Mouse (Mus musculus) fibroblast of lung, adult 2 months (primary cell): ENCODE measurements around the gene Rab5a.
A peak's percentile ranks its signal among the peaks of the same experiment; 100 is the strongest.

Source experiments
- DNase-seq: peaks from one replicate; pipeline ENCODE4 v3.0.0-alpha.2; 2011; ENCODE audit warnings: low read depth

The Rab5a gene

DNA sequence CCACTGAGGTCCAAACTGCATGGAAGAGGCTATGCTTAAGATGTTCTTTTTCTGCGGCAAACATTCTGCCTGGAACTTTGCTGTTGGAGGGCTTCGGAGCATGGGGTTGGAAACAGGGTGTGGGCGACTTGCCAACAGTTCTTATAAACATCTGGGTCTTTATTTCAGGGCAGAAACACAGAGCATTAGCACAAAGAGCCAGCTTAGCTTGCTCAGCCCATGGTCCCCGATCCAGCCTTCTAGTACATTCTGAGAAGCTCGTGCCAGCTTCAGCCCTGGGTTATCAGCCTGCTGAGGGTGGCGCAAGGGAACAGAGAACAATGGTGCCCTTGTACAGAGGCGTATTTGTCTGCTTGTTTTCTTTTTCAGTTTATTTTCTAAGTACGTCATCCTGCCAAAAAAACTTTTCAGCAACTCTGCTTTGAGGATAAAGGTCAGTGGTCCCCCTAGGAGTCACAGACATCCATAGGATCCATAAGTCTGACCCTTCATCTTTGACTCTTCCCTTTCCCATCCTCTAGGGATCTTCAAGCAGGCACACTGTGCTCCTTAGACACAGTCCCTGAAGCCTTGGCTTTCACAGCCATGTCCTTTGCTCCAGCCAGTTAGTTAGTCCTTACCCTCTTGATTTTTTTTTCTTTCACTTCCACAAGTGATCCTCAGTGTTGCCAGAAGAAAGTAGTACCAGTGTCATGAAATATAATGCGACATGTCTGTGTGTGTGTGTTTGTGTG, 64.7 kb downstream of the Rab5a start:
- DNase-seq: peak; percentile 58

DNA sequence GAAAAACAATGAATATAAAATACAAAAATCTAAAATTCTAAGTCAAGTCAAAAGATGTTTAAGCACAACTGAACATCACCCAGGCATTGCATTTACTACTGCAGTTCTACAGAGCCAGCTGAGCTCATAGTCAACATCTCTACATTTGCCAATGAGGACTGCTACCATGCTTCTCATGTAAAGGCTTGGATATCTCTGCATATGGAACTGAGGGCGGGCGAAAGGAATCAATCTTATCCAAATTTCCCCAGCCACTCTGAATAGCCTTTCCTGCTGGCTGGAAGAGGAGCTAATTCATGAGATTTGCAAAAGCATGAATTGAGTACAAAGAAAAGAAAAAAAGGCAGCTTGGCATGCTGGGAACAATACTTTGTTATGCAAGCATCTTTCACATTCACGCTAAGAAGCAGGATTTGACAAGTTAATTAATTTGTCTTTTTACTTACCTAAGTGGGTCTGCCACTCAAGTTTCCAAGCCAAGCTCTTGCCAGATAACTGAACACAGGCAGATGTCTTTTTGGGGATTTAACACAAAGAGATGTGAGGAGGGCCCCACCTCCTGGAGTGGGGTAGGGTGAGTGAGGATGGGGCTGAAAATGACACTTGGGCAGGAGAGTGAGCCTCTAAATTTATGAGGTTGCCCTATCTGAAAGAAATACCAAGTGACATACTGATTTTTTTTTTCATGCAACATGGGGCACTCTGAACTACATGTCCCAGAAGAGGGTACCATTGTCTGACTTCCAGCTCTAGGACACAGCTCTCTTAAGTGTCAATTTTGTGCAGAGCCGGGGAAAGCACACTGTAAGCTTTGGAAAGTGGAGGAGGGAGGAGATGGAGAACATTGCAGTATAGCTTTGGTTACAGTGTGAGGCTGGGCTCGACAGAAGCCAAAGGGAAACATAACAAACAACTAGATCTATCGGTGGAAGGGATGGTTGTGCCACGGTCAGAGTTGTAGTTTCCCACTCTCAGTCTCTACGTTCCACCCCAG, 72.6 kb downstream of the Rab5a start:
- DNase-seq: no peak

DNA sequence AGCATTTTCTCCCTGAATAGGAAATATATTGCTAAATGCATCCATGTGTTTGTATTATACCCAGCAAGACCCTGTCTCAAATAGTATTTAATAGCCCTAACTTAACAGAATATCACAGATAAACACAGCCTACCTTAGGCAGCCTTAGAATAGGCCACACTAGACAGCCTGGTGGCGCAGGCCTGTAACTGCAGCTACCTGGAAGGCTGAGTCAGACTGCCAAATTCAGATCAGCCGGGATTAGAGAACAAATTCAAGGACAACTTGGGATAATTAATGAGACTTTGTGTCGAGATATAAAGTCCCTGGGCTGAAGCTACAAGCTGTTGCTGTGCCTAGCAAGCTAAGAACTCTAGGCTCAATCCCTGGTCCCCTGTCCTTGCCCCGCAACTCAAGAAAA, 75.1 kb downstream of the Rab5a start:
- DNase-seq: no peak

DNA sequence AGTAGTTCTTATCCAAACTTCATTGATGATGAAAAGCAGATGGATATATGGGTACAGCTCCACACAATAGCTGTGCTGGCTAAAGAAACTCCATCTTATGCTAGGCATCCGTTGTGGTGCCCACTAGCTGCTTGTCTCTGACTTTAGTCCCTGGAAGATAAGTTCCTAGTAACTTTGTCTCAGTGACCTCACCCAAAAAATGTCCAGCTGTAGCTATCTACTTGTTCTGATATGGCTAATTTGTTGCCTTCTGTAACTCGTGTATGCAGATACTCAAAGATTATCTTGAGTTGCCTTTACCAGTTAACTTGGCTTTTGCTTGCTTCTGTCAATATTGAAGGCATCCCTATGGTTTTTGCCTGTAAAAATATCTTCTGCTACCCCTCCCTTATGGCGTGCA, 75.8 kb downstream of the Rab5a start:
- DNase-seq: no peak
